Mouse (Mus musculus) heart, postnatal 14 days (tissue): ENCODE data around the gene Oprd1. TPM values are rescaled to one million over a fixed set of nuclear protein-coding genes. Genes with fewer than 3 reads are reported as not detected.
A peak's percentile ranks its signal among the peaks of the same experiment; 100 is the strongest.

Experiments used
- DNase-seq, 2 experiments: peaks; one replicate each; pipeline ENCODE4 v3.0.0; 2021 to 2022
- intact Hi-C: fragments of 180-260 bp; cut with DNase I; formaldehyde crosslinking; loops from one replicate; pipeline ENCODE4 v1.15.1; 2025
- total RNA-seq, 2 experiments: library from RNA; stranded (reverse); gene quantifications; 2 replicates each; pipeline ENCODE4 v1.2.3; 2021

The Oprd1 gene
- total RNA-seq, 2 experiments from 2014 or later: 0.19 to 0.20 TPM

- intact Hi-C loops: no loop called here
- no peak for DNase-seq
Observed at GRCm38 (mm10) chr4:132138640-132139039, 5.6 kb downstream of the Oprd1 start.

- intact Hi-C loops: no loop called here
- no peak for DNase-seq
Observed at GRCm38 (mm10) chr4:132137013-132137412, 7.3 kb downstream of the Oprd1 start.

GRCm38 (mm10) chr4:132133920-132134319 is 10.4 kb downstream of the Oprd1 start:
- intact Hi-C loops: no loop called here

GRCm38 (mm10) chr4:132133381-132133780 is 10.9 kb downstream of the Oprd1 start:
- DNase-seq: no peak
- intact Hi-C loops: no loop called here

More at GRCm38 (mm10) chr4:132133920-132134319, 10.4 kb downstream of the Oprd1 start:
- no peak for DNase-seq

GRCm38 (mm10) chr4:132132297-132132696 is 12.0 kb downstream of the Oprd1 start:
- no peak for DNase-seq
- intact Hi-C loops: no loop called here

GRCm38 (mm10) chr4:132131790-132132189 is 12.5 kb downstream of the Oprd1 start:
- DNase-seq: no peak
- intact Hi-C loops: no loop called here

- intact Hi-C loops: no loop called here
- no peak for DNase-seq
Observed at GRCm38 (mm10) chr4:132131116-132131515, 13.2 kb downstream of the Oprd1 start.

- intact Hi-C loops: no loop called here
Observed at GRCm38 (mm10) chr4:132130645-132131044, 13.6 kb downstream of the Oprd1 start.

GRCm38 (mm10) chr4:132130134-132130533 is 14.2 kb downstream of the Oprd1 start:
- intact Hi-C loops: no loop called here
- no peak for DNase-seq

More at GRCm38 (mm10) chr4:132130645-132131044, 13.6 kb downstream of the Oprd1 start:
- no peak for DNase-seq

- DNase-seq: peak; percentile 22 to 54
- intact Hi-C loops: no loop called here
Observed at GRCm38 (mm10) chr4:132128997-132129636, 15.2 kb downstream of the Oprd1 start.

GRCm38 (mm10) chr4:132127091-132127490 is 17.2 kb downstream of the Oprd1 start:
- intact Hi-C loops: no loop called here
- no peak for DNase-seq

GRCm38 (mm10) chr4:132123166-132123565 is 21.1 kb downstream of the Oprd1 start:
- DNase-seq: no peak
- intact Hi-C loops: no loop called here

GRCm38 (mm10) chr4:132121674-132122073 is 22.6 kb downstream of the Oprd1 start:
- intact Hi-C loops: no loop called here
- no peak for DNase-seq

- DNase-seq: no peak
- intact Hi-C loops: no loop called here
Observed at GRCm38 (mm10) chr4:132119566-132119965, 24.7 kb downstream of the Oprd1 start.

- intact Hi-C loops: no loop called here
Observed at GRCm38 (mm10) chr4:132116315-132116714, 28.0 kb downstream of the Oprd1 start.

GRCm38 (mm10) chr4:132113411-132114095 is 30.7 kb downstream of the Oprd1 start:
- intact Hi-C loops: no loop called here
- peak in 1 of 2 experiments; percentile 20 for DNase-seq

More at GRCm38 (mm10) chr4:132116315-132116714, 28.0 kb downstream of the Oprd1 start:
- no peak for DNase-seq

GRCm38 (mm10) chr4:132111227-132111626 is 33.1 kb downstream of the Oprd1 start:
- DNase-seq: no peak
- intact Hi-C loops: no loop called here

GRCm38 (mm10) chr4:132108221-132108620 is 36.1 kb downstream of the Oprd1 start:
- intact Hi-C loops: no loop called here
- DNase-seq: no peak

GRCm38 (mm10) chr4:132101152-132101551 is 43.1 kb downstream of the Oprd1 start:
- DNase-seq: no peak
- intact Hi-C loops: no loop called here

- DNase-seq: no peak
- intact Hi-C loops: loop anchor here (10.0 kb wide), 1 partner anchor 235 kb away; no protein-coding TSS in a partner anchor
Observed at GRCm38 (mm10) chr4:132099548-132099947, 44.7 kb downstream of the Oprd1 start.

GRCm38 (mm10) chr4:132095043-132095442 is 49.2 kb downstream of the Oprd1 start:
- intact Hi-C loops: loop anchor here (10.0 kb wide), 1 partner anchor 240 kb away; no protein-coding TSS in a partner anchor
- DNase-seq: no peak

GRCm38 (mm10) chr4:132093928-132094327 is 50.4 kb downstream of the Oprd1 start:
- no peak for DNase-seq
- intact Hi-C loops: loop anchor here (10.0 kb wide), 1 partner anchor 241 kb away; no protein-coding TSS in a partner anchor
